Mouse (Mus musculus) urinary bladder, postnatal 4 days (tissue): ENCODE measurements around the gene Cd3e.

Experiments
- DNase-seq, 2 experiments: peaks; one replicate each; pipeline ENCODE4 v3.0.0; 2021 to 2022; ENCODE audit warnings: low spot score in 2 of 2

Cd3e gene

GRCm38 (mm10) chr9:45015841-45016240 lies 6.4 kb upstream of the Cd3e start:
- no peak for DNase-seq

- DNase-seq, result no peak
Observed at GRCm38 (mm10) chr9:45014879-45015278, 5.5 kb upstream of the Cd3e start.

GRCm38 (mm10) chr9:45011291-45011690 lies 1.9 kb upstream of the Cd3e start:
- DNase-seq, result no peak

GRCm38 (mm10) chr9:45010461-45010860 lies 1.0 kb upstream of the Cd3e start:
- DNase-seq, result no peak

GRCm38 (mm10) chr9:45008342-45008741 lies 1.1 kb downstream of the Cd3e start:
- DNase-seq, result no peak

GRCm38 (mm10) chr9:45007404-45007803 lies 2.0 kb downstream of the Cd3e start:
- DNase-seq, result no peak

- DNase-seq, result no peak
Observed at GRCm38 (mm10) chr9:45000249-45000648, 9.2 kb downstream of the Cd3e start.

- no peak for DNase-seq
Observed at GRCm38 (mm10) chr9:44999776-45000175, 9.7 kb downstream of the Cd3e start.

- no peak for DNase-seq
Observed at GRCm38 (mm10) chr9:44999171-44999570, 10.3 kb downstream of the Cd3e start.

- no peak for DNase-seq
Observed at GRCm38 (mm10) chr9:44998138-44998537, 11.3 kb downstream of the Cd3e start.

GRCm38 (mm10) chr9:44996590-44996989 lies 12.8 kb downstream of the Cd3e start:
- DNase-seq, result no peak

GRCm38 (mm10) chr9:44994962-44995361 lies 14.5 kb downstream of the Cd3e start:
- DNase-seq, result no peak

- DNase-seq, result no peak
Observed at GRCm38 (mm10) chr9:44993268-44993667, 16.2 kb downstream of the Cd3e start.

- DNase-seq, result no peak
Observed at GRCm38 (mm10) chr9:44992271-44992670, 17.2 kb downstream of the Cd3e start.

- no peak for DNase-seq
Observed at GRCm38 (mm10) chr9:44991821-44992220, 17.6 kb downstream of the Cd3e start.

- no peak for DNase-seq
Observed at GRCm38 (mm10) chr9:44986976-44987375, 22.5 kb downstream of the Cd3e start.

GRCm38 (mm10) chr9:44986242-44986781 lies 23.1 kb downstream of the Cd3e start:
- DNase-seq, result no peak

- DNase-seq, result no peak
Observed at GRCm38 (mm10) chr9:44985721-44986161, 23.7 kb downstream of the Cd3e start.

GRCm38 (mm10) chr9:44983001-44983400 lies 26.4 kb downstream of the Cd3e start:
- DNase-seq, result no peak

GRCm38 (mm10) chr9:44982531-44982930 lies 26.9 kb downstream of the Cd3e start:
- no peak for DNase-seq

- DNase-seq, result no peak
Observed at GRCm38 (mm10) chr9:44982081-44982480, 27.3 kb downstream of the Cd3e start.

GRCm38 (mm10) chr9:44981676-44982075 lies 27.8 kb downstream of the Cd3e start, which contains the start of gene Cd3d:
TSS of gene Cd3d (plus strand) at chr9:44981786.
- no peak for DNase-seq

- DNase-seq, result no peak
Observed at GRCm38 (mm10) chr9:44981104-44981503, 28.3 kb downstream of the Cd3e start.

GRCm38 (mm10) chr9:44980242-44980641 lies 29.2 kb downstream of the Cd3e start, which contains the start of gene Cd3g:
TSS of gene Cd3g (minus strand) at chr9:44980431.
- DNase-seq, result no peak
